Mouse (Mus musculus): ENCODE data around the gene Sema5a. TPM values are rescaled to one million over a fixed set of nuclear protein-coding genes. Genes with fewer than 3 reads are reported as not detected.

Sema5a gene
- total RNA-seq, 2 experiments from 2014 or later, result 84.9 to 94.2 TPM

- no peak for DNase-seq
Measured at GRCm38 (mm10) chr15:32656017-32656416, 411.4 kb downstream of the Sema5a start.

- no peak for DNase-seq
Measured at GRCm38 (mm10) chr15:32676446-32676845, 431.8 kb downstream of the Sema5a start.

- DNase-seq, result no peak
Measured at GRCm38 (mm10) chr15:32685152-32685551, 440.5 kb downstream of the Sema5a start.

- peak in 1 of 2 experiments; percentile 29 for DNase-seq
Measured at GRCm38 (mm10) chr15:32691021-32691420, 446.4 kb downstream of the Sema5a start.

GRCm38 (mm10) chr15:32693006-32693405 is 448.4 kb downstream of the Sema5a start:
- no peak for DNase-seq

- DNase-seq, result no peak
Measured at GRCm38 (mm10) chr15:32717298-32717985, 472.8 kb downstream of the Sema5a start.

GRCm38 (mm10) chr15:32718293-32718963 is 473.8 kb downstream of the Sema5a start:
- peak; percentile 39 to 44 for DNase-seq

GRCm38 (mm10) chr15:32718964-32719311 is 474.3 kb downstream of the Sema5a start:
- no peak for DNase-seq

- DNase-seq, result peak; percentile 19 to 20
Measured at GRCm38 (mm10) chr15:32730839-32731238, 486.2 kb downstream of the Sema5a start.

Other genes with a start within 250 kb of the Sema5a start
- not detected for gene Tas2r119, start 67.5 kb upstream of the Sema5a start, total RNA-seq (2021)